Mouse (Mus musculus) NIH3T3 (cell line): Measurements from ENCODE around the gene Cenpn.

ENCODE experiments used
- DNase-seq: peaks from one replicate; pipeline ENCODE4 v3.0.0-alpha.2; 2012; ENCODE audit warnings: low read depth

Gene Cenpn

GRCm38 (mm10) chr8:116921337-116922059, at the start of gene Cenpn, which contains the start of gene Cmc2:
Gene Cenpn, plus strand, starts transcription at chr8:116921730.
Gene Cmc2, minus strand, starts transcription at chr8:116921455.
- peak; percentile 97 for DNase-seq

GRCm38 (mm10) chr8:116872761-116873342, 48.7 kb upstream of the Cenpn start:
- peak; percentile 39 for DNase-seq

GRCm38 (mm10) chr8:116873586-116873985, 47.9 kb upstream of the Cenpn start:
- no peak for DNase-seq

DNA sequence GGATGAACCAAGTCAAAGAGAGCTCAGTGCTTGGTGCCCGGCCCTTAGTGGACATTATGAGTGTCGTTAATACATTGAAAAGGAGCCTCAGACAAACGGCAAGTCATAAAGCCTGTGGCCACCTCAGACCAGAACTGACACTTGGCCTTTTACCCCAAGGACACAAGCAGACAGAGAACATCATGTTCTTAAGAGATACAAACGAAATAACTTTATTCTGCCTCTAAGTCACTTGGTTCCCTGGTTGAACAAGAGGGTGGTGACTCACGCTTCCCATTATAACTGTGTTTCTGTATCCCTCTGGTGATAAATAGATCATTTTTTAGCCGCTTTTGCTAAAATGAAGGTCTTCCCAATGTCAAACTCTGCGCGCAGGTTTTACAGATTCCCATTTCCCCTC, 47.5 kb upstream of the Cenpn start:
- DNase-seq = no peak

DNA sequence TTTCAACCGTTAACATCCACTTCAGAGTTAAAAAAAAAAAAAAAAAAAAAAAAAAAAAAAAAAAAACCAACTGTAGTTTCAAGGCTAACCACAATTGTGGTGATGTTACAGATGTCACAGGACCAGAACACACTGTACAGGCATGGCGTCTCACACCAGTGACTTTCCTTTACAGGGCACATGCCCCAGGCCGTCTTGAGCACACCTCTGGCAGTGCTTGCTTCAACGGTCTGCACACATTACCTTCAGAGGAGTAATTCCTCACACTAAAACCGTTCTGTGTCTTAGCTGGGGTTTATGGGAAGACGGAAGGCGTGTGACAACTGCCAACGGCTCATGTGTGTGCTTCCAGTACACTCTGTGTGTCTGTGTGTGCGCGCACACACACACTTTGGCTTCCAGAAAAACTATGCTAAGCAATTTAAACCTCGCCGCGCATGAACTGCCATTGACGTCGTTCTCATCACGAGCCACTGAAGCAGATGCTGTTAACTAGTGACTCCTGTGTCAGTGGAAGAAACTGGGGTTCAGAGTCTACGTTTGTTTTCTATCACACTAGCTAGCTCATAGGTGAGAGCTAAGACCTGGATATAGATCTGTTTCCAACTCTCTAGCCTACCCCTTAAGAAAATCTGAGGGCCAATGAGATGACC, 45.6 kb upstream of the Cenpn start:
- DNase-seq = no peak

DNA sequence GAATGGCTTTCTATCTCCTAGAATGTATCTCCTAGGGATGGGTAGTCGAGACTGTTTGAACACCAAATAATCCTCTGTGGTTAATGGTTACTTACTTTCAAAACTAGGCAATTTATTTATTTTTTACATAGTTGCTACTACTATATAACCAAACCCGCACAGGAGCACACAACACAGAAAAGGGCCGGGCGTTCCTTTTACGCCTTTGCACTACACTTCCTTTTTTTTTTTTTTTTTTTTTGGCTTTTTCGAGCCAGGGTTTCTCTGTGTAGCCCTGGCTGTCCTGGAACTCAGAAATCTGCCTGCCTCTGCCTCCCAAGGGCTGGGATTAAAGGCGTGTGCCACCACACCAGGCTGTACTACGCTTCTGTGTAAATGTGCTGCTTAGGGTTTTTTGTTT, 40.1 kb upstream of the Cenpn start:
- no peak for DNase-seq

DNA sequence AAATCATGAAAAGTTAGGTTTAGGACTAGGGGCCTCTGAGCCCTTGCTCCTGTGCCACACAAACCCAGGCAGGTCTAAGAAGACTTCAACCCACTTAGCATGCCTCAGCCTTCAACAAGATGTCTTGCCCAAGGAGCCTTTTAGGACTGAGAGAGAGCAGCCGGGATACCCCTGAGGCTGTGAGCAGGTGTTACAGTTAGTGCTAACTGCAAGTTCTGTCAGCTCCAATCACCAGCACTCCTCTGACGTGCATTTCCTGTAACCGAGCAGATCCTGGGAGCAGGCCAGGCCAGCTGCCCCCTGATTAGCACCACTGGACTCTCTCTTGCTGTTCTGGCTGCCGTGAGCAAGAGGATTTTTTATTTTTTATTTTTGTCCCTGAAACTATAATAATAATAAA, 33.7 kb upstream of the Cenpn start:
- DNase-seq = no peak

- no peak for DNase-seq
Observed at GRCm38 (mm10) chr8:116891446-116891845, 30.1 kb upstream of the Cenpn start.

GRCm38 (mm10) chr8:116892130-116892529, 29.4 kb upstream of the Cenpn start:
- no peak for DNase-seq

- DNase-seq = peak; percentile 55
Observed at GRCm38 (mm10) chr8:116892636-116893035, 28.9 kb upstream of the Cenpn start.

DNA sequence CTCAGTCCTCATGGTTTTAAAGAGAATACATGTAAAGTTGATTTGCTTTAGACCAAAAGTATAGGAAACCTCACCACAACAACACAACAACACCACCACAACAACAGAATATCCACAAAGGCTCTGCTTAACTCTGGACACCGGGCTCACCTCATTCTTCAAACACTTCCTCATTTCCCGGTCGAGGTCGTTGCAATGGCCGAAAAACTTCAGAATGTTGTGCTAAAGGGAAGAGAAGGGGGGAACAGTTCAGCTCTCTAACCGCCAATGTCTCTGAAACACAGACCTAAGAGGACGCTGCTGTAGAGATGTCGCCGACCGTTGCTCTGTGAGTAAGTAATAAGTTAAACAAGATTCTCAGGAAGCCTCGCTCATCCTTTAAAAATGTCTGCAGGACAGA, 27.6 kb upstream of the Cenpn start:
- no peak for DNase-seq

DNA sequence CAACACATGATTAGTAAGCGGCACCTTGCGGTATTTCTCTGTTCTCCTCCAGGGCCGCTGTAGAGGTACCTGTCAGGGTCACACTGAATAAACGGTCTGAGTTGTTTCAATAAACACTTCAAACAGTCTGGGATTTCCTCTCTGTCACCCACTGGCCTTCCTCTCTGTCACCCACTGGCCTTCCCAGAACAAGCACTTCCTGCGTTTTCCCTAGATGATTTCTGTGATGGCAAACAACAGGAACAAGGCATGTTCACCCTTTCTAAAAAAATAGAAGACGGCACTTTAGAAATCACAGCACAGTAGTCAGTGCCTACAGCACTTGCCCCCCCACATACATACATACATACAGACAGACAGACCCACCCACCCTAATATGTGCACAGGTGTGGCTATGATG, 26.0 kb upstream of the Cenpn start:
- DNase-seq = no peak

DNA sequence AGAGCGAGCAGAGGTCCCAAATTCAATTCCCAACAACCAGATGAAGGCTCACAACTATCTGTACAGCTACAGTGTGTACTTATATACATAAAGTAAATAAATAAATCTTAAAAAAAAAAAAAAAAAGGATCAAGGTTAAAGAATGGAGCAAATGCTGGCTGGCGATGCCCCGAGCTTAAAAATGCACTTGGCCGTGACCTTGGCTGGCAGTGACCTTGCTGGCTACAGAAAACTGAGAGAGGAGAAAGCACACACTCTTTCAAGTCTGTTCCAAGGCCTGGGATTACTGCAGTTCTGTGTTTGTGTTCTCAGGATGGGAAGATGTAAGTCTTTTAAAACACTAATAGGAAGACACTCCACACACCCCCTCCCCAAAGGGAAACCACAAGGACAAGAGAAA, 16.8 kb upstream of the Cenpn start:
- DNase-seq = no peak

GRCm38 (mm10) chr8:116905252-116905651, 16.3 kb upstream of the Cenpn start:
- DNase-seq = no peak

DNA sequence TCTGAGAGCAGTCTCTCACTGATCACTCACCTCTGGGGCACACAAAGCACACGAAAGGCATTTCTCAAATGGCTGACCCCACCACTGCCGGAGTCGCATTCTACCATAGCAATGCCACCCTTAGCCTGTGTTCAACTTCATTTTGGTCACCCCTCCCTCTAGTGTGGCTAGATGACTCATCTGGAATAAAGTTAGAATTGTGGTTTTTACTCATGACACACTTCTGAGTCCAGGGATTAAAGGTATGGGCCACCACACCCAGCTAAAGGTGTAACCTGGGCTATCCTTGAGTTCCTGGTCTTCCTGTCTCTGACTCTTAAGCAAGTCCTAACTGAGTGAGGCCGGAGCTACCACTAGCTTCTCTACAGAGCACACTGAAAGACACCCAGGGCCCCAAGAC, 15.7 kb upstream of the Cenpn start:
- peak; percentile 20 for DNase-seq

- no peak for DNase-seq
Observed at GRCm38 (mm10) chr8:116921005-116921336, 559 bp upstream of the Cenpn start.

DNA sequence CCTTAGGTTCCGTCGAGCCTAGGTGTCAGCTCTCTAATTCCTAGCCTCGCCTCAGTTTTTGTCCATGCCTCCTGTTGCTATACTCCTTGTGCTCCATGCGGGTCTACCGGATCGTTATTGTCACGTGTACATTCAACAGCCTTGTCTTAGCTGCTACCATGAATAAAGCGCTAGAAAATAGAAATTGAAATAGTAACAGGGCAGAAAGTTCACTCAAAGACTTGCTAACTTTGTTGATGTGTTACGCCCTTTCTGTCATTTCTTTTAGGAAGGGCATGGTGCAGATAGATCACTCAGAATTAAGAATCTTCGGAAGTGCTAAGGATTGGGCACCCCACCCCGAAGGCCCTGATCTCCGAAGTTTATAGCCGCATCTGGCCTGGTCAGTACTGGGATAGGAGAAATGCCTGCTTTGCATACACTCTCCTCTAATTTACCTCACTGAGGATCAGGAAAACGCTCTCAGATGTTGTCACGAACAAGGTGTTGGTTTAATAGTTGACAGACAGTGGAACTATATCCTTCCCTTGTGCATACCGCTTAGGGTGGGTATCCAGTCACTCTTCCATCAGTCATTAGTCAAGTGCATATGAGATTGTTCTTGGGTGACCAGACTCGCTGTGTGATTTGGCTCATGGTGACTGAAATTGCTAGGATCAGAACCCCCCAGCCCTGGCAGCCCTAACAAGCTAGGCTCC, 679 bp downstream of the Cenpn start:
- DNase-seq = no peak

DNA sequence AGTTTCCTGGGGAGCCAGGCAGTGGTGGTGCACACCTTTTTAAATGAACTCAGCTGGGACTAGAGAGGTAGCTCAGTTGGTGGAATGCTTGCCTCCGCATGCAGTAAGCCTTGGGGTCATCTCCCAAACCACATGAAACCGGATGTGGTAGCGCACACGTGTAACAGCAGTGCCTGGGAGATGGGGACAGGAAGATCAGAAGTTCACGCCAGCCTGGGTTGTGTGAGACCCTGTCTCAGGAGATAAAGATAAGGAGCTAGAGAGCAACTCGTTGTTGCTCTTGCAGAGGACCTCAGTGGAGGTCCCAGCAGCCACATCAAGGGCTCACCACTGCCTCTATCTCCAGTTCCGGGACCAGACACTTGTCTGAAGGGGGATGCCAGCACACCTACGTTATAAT, 2.0 kb downstream of the Cenpn start:
- no peak for DNase-seq

DNA sequence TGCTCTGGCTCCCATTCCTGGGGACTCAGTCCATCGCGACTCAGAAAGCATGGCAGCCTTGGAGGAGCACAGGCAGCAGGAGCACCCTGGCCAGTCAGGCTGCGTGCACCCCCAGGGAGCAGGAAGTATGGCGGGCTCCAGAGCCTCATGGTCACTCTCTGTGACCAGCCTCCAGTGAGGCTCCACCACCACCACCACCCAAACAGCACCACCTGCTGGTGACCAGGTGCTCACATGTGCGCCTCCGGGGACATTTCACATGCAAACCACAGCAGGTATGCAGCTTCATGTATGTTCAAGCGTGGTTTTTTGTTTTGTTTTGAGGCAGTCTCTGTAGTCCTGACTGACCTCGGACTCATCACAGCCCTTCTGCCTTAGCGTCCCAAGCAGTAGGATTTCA, 6.3 kb downstream of the Cenpn start:
- peak; percentile 55 for DNase-seq

DNA sequence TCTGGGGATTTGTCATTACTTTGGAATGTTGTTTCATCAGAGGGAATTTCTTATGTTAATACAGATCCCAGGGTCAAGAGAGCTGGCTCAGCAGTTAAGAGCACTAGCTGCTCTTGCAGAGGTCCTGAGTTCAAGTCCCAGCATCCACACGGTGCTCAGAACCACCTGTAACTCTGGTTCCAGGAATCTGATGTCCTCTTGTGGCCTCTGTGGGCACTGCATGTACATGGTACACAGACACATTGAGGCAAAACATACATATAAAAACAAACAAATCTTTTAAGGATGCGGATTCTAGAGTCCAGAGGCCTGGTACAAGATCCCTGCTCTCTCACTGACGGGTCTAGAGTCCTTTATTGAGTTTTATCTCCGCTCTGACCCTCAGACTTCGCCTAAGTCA, 7.1 kb downstream of the Cenpn start:
- DNase-seq = peak; percentile 29

DNA sequence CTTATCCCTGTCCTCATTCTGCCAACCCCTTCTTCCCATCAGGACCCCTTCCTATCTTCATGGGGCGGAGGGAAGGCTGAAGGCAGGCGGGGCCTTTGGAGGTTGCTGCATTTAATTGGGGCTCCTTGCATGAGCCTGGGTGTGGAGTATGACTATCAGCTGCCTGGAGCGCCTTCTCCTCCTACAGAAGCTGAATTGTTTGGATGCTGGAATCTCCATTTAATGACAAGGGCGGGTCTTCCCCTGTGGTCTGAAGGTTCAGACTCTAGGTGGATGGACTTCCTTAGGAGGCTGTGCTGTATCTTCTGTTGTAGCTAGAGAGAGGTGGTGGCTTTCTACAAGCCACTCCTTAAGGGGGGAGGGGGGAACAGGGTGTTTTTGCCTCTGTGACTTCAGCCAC, 13.4 kb downstream of the Cenpn start:
- no peak for DNase-seq

DNA sequence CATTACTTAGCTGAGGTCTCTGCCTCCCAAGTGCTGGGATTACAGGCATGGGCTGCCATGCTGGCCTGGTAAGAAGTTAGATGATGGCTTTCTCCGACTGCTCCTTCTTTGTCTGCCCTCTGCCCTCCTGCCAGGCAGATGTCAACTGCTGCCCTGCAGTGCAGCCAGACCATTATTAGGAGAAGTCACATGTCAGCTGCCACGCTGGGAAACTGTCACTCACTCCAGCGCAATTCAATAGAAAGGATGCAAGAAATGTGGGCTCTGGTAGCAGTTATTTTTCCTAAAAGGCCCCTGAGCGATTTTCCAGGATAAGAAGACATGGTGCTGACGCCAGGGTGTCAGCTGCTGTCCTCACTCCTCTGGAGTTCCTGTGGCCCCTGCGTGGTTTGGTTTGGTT, 14.0 kb downstream of the Cenpn start:
- no peak for DNase-seq
